Mouse (Mus musculus): ENCODE results near the gene Syn3.

GRCm38 (mm10) chr10:86124115-86124514, 374.6 kb downstream of the Syn3 start:
- no peak for TF ChIP-seq CTCF (IDR thresholded peaks at IDR 0.05; ENCODE audit: borderline replicate concordance, insufficient read depth, low read depth, low read length)
- TF ChIP-seq POLR2A (IDR thresholded peaks at IDR 0.05; ENCODE audit: borderline replicate concordance, insufficient read depth, low read length), result no peak
